Mouse (Mus musculus) ES-Bruce4 (cell line): ENCODE data around the gene Sfxn3. TPM values are rescaled to one million over a fixed set of nuclear protein-coding genes. Genes with fewer than 3 reads are reported as not detected.
"Not testable (repeated sequence)": the region's sequence is repeated elsewhere in the genome, so short reads cannot be mapped to it uniquely, and the experiment has no call there.

ENCODE experiments used
- H3K27ac ChIP-seq: 2 replicates; pipeline ENCODE4 v1.5.1; 2012; ENCODE audit warnings: low read length, inconsistent platforms; ENCODE audit not compliant: insufficient read depth
- H3K27me3 ChIP-seq: 2 replicates; pipeline ENCODE4 v1.6.1; 2012; ENCODE audit warnings: mild to moderate bottlenecking, low read length, inconsistent platforms; ENCODE audit not compliant: control insufficient read depth, poor library complexity, insufficient read depth, severe bottlenecking
- H3K36me3 ChIP-seq: 2 replicates; pipeline ENCODE4 v1.6.1; 2012; ENCODE audit warnings: inconsistent platforms, mild to moderate bottlenecking, low read length, moderate library complexity; ENCODE audit not compliant: control insufficient read depth, poor library complexity, insufficient read depth, severe bottlenecking
- H3K4me1 ChIP-seq: one replicate; pipeline ENCODE4 v1.8.1; 2011; ENCODE audit warnings: low read length; ENCODE audit not compliant: control insufficient read depth, insufficient read depth
- H3K4me3 ChIP-seq: 2 replicates; pipeline ENCODE4 v1.5.1; 2011; ENCODE audit warnings: low read depth, mild to moderate bottlenecking, low read length
- H3K9ac ChIP-seq: 2 replicates; pipeline ENCODE4 v1.6.1; 2012; ENCODE audit warnings: low read depth, mild to moderate bottlenecking, inconsistent platforms; ENCODE audit not compliant: poor library complexity, severe bottlenecking
- H3K9me3 ChIP-seq: replicated peaks from 2 replicates; pipeline ENCODE4 v1.6.1; 2012; ENCODE audit warnings: mild to moderate bottlenecking, low read length, inconsistent platforms; ENCODE audit not compliant: control insufficient read depth, poor library complexity, insufficient read depth, severe bottlenecking
- CTCF ChIP-seq: IDR thresholded peaks from one replicate; pipeline ENCODE4 v1.8.1; 2011; ENCODE audit warnings: low read depth, low read length
- EP300 ChIP-seq: IDR thresholded peaks from 2 replicates; pipeline ENCODE4 v1.6.1; 2011; ENCODE audit warnings: low read depth, low read length; ENCODE audit not compliant: insufficient read depth
- POLR2A ChIP-seq: IDR thresholded peaks from one replicate; pipeline ENCODE4 v1.8.1; 2011; ENCODE audit warnings: low read length; ENCODE audit not compliant: insufficient read depth
- polyA plus RNA-seq: library from polyadenylated mRNA; stranded (reverse); fragments of >200 nt; gene quantifications from 2 replicates; pipeline ENCODE4 v1.2.4, GENCODE M21; 2011; ENCODE audit warnings: low read depth; ENCODE audit not compliant: missing spikeins, insufficient read depth, insufficient read length

Gene Sfxn3
- polyA plus RNA-seq, 1 experiment, result 15.6 TPM

DNA sequence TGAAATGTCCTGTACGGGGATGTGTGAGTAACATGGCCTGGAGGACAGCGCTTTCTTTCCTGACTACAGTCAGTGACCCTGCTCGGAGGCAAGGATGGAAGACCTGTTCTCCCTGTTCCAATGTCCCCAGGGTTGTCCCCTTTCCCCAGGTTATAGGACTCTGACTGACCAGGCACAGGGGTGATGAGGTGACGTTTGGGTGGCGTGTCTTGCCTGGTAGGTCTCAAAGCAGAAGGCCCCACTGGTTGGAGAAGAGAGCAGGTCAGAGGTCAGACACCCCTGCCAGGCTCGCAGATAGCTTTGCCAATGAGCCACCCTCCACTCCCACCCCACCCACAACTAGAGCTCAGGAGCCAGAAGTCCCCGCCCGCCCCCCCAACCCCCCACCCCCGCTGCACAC lies 17.7 kb upstream of the Sfxn3 start:
- no peak overlapping the region for H3K4me3 ChIP-seq
- H3K9me3 ChIP-seq, result no peaks in the 10 kb centered on the region
- H3K36me3 ChIP-seq, result no peaks in the 10 kb centered on the region
- no peak overlapping the region for H3K9ac ChIP-seq
- no peaks in the 10 kb centered on the region for H3K27me3 ChIP-seq
- no peak overlapping the region for H3K27ac ChIP-seq
- TF ChIP-seq CTCF, result no peak
- TF ChIP-seq EP300, result no peak
- TF ChIP-seq POLR2A, result no peak
- peaks cover 15% of the 10 kb centered on the region for H3K4me1 ChIP-seq

DNA sequence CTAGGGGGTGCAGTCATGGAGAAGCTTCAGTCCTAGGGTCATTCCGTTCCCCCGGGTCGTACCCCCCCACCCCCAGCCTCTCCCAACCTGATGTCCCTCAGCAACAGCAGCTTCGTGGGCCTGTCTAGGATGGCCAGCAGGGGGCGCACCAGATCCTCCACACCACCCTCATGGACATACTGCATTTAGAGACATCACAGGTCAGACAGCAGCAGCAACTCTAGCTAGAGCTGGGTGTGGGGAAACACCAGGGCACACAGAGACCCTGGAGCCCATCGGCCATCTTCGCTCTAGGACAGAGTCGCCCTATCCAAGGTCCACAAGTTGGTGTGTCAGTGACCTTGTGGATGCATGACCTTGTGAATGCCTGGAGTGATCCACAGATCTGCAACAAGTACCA lies 17.2 kb upstream of the Sfxn3 start:
- Histone ChIP-seq H3K27ac (no peak overlapping the region), H3K4me3 (no peak overlapping the region), H3K36me3 (no peaks in the 10 kb centered on the region), H3K27me3 (no peaks in the 10 kb centered on the region), H3K9ac (no peak overlapping the region), H3K9me3 (no peaks in the 10 kb centered on the region), H3K4me1 (peaks cover 15% of the 10 kb centered on the region)
- TF ChIP-seq CTCF (peak; percentile 93), EP300 (no peak)

DNA sequence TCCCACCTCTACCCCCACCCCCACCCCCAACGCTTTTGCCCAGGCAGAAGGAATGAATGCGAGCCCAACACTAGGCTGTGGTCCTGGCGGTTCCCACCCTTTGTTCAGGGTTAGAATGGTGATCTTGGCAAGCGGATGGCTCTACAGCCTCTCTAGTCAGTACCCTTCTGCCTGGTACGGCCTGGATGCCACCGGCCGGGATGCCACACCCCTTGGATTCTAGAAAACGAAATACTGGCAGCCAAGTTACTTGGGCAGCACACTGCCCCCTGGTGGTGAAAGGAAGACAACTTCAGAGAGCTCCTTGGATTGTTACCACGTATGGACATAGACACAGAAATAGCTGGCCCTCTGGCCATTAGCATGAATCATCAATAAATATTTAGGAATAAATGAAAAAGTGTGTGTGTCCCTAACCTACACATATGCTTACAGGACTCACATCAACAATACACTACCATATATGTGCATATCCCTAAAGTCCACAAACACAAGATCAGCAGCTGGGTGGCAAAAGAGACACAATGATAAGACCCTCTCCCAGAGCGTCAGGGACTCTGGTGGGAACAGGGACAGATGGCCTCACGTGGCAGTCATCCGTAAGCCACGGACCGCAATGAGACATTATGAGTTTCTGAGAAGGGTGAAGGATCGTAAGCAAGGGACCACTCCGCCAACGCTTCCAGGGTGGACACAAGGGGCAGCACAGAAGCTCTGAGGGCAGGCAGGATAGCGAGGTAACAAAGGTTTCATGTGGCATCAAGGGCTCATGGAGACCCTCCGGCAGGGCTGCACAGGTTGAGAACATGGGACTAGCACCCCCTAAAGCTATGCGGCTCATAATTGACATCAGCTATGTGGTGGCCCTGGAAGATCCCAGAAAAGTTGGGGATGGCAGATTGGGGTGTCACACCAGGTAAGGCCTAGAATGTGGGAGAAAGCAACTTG lies 16.3 kb upstream of the Sfxn3 start:
- Histone ChIP-seq H3K27ac (no peak overlapping the region), H3K36me3 (no peaks in the 10 kb centered on the region), H3K9me3 (no peaks in the 10 kb centered on the region), H3K9ac (no peak overlapping the region), H3K4me1 (peaks cover 15% of the 10 kb centered on the region), H3K4me3 (no peak overlapping the region), H3K27me3 (no peaks in the 10 kb centered on the region)
- no peak for TF ChIP-seq EP300
- peak; percentile 67 for TF ChIP-seq CTCF

DNA sequence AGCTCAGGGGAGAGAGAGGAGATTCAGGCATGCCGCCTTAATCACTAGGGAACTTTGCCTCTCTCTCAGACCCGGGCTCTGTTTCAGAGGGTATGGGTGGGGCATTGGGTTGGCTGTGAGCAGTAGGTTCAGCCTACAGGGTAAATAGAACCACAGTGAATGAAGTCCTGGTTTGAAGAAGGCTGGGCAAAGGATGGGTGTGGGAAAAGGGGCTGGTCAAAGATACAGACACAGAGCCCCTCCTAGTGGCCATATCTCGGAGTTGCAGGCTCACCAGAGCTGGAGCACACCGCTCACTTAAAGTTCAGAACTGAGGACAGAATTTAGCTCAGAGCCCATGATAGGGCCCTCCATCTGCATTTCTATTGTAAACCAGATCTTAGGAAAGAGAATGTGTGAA lies 15.5 kb upstream of the Sfxn3 start:
- TF ChIP-seq POLR2A (no peak), CTCF (peak; percentile 85)
- H3K36me3 ChIP-seq, result no peaks in the 10 kb centered on the region
- no peaks in the 10 kb centered on the region for H3K27me3 ChIP-seq
- H3K9ac ChIP-seq, result no peak overlapping the region
- H3K4me1 ChIP-seq, result peaks cover 12% of the 10 kb centered on the region
- no peaks in the 10 kb centered on the region for H3K9me3 ChIP-seq
- H3K27ac ChIP-seq, result no peak overlapping the region
- no peak overlapping the region for H3K4me3 ChIP-seq

DNA sequence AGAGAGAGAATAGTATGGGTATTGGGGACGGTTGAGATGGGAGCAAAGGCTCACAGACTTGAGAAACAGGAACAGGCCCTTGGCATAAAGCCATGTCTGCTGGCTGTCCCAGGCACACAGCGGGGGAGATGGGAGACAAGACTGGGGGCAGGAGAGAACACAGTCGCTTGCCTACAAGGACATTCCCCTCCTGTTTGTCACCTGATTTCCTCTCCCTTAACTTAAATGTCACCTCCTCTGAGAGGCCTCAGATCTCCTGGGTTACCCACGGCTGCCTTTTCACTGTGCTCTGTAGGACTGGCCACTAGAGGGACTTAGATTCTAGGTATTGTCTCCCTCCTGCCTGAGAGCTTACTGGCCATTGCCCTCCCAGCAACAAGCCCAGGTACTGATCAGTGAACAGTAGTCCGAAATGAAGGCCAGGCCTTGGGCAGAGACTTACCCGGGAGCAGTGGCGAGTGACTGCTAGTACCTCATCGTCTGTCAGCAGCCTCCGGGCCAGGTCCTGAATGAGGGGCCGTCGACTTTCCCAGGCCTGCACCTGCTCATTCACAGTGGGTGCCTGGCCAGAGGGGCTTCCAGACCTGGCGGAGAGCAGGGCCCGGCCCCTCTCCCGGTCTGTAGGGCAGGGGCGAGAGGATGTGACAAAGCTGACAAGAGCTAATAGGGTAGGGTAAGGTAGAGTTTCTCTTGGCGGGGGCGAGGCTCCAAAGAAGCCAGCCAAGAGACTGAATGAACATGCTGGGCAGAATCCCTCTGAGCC lies 14.6 kb upstream of the Sfxn3 start:
- H3K9me3 ChIP-seq, result no peaks in the 10 kb centered on the region
- H3K4me3 ChIP-seq, result no peak overlapping the region
- H3K27me3 ChIP-seq, result no peaks in the 10 kb centered on the region
- peaks cover 6% of the 10 kb centered on the region for H3K4me1 ChIP-seq
- TF ChIP-seq POLR2A (no peak), CTCF (peak; percentile 25)
- no peaks in the 10 kb centered on the region for H3K36me3 ChIP-seq
- H3K27ac ChIP-seq, result no peak overlapping the region
- H3K9ac ChIP-seq, result no peak overlapping the region

DNA sequence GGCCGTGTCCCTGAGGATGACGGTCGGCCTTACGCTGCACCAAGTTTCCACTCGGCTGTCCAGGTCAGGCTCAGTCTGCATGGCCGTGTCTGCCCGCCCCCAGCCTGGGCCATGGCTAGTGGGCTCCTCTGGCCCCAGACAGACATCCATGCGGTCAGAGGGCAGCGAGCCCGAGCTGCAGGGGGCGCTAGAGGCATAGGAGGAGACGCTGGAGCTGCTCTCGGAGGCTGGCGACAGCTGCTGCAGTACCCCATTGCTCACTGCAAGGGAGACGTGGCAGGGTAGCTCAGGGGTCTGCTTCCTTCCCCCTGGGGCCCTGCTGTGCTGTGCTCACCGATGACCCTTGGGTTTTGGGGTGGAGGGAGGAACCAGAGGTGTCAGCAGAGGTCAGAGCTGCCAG lies 10.4 kb upstream of the Sfxn3 start:
- TF ChIP-seq CTCF, result peak; percentile 83
- TF ChIP-seq EP300, result no peak
- no peak for TF ChIP-seq POLR2A
- Histone ChIP-seq H3K4me1 (no peaks in the 10 kb centered on the region), H3K9me3 (no peaks in the 10 kb centered on the region), H3K9ac (no peak overlapping the region), H3K27ac (no peak overlapping the region), H3K36me3 (no peaks in the 10 kb centered on the region), H3K4me3 (no peak overlapping the region), H3K27me3 (no peaks in the 10 kb centered on the region)

DNA sequence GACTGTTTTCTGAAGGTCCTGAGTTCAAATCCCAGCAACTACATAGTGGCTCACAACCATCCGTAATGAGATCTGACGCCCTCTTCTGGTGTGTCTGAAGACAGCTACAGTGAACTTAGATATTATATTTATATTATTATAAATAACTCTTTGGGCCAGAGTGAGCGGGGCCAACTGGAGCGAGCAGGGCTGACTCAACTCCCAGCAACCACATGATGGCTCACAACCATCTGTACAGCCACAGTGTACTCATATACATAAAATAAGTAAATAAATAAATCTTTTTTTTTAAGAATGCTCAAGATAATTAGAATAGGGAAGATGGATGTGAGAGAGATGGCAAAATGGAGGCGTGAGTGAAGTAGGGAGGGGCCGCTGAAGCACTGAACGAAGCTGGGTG lies 9.1 kb upstream of the Sfxn3 start:
- not testable (repeated sequence) for H3K9ac ChIP-seq, H3K4me1 ChIP-seq, H3K4me3 ChIP-seq, H3K27ac ChIP-seq, H3K9me3 ChIP-seq, H3K36me3 ChIP-seq, H3K27me3 ChIP-seq
